Mouse (Mus musculus) heart, adult 2 months (tissue): ENCODE results near the gene Aldh3b2.

Experiments used
- CTCF ChIP-seq: fragments of 200-600 bp; IDR thresholded peaks from 2 replicates; pipeline ENCODE4 v1.8.1; 2022; ENCODE audit warnings: antibody characterized with exemption, mild to moderate bottlenecking, moderate library complexity
- EP300 ChIP-seq: fragments of 200-500 bp; IDR thresholded peaks from 2 replicates; pipeline ENCODE4 v1.6.1; 2011; ENCODE audit warnings: low read depth, low read length, control low read depth; ENCODE audit not compliant: insufficient read depth

GRCm38 (mm10) chr19:3991966-3992365, 19.8 kb downstream of the Aldh3b2 start:
- TF ChIP-seq CTCF (no peak), EP300 (no peak)
